Comparison of ENCODE assay signal across 9 mouse cellular contexts in genomic region chr14:117130334-117130733, GRCm38 (mm10).
"Had no signal": no experiment of that assay in that cellular context is flagged by ENCODE, and none has a peak within 500 bp of the region (broad histone marks: within the 10 kb centered on the region; RNA-seq: fewer than 3 reads in every experiment).

No protein-coding gene starts in this region.

- H3K4me1 ChIP-seq: limb, embryonic 10.5 days; liver, embryonic 12.5 days; midbrain, embryonic 13.5 days had no signal

- ATAC-seq: intestine, embryonic 16.5 days; liver, embryonic 12.5 days; midbrain, embryonic 13.5 days had no signal

- H3K9me3 ChIP-seq: limb, embryonic 10.5 days; liver, embryonic 12.5 days; midbrain, embryonic 13.5 days had no signal

- H3K36me3 ChIP-seq: liver, embryonic 12.5 days; midbrain, embryonic 13.5 days had no signal

- H3K4me2 ChIP-seq: liver, embryonic 12.5 days; midbrain, embryonic 13.5 days had no signal

- H3K27me3 ChIP-seq: liver, embryonic 12.5 days; midbrain, embryonic 13.5 days had no signal

- H3K4me3 ChIP-seq: left cerebral cortex, adult 2 months; limb, embryonic 10.5 days; liver, embryonic 12.5 days; midbrain, embryonic 13.5 days had no signal

- DNase-seq: kidney, adult 8-10 months; right cerebral cortex, adult 18-20 months; right cerebral cortex, postnatal 25 days; thymus, postnatal 4 days had no signal

- H3K9ac ChIP-seq: liver, embryonic 12.5 days; midbrain, embryonic 13.5 days had no signal

- H3K27ac ChIP-seq: left cerebral cortex, adult 2 months; limb, embryonic 10.5 days; liver, embryonic 12.5 days; midbrain, embryonic 13.5 days had no signal
